Mouse (Mus musculus): ENCODE measurements around the gene Toporsl. TPM values are rescaled to one million over a fixed set of nuclear protein-coding genes. Genes with fewer than 3 reads are reported as not detected.

The Toporsl gene
- polyA plus RNA-seq, 1 experiment from 2014 or later = not detected

- Histone ChIP-seq H3K27me3 (replicated peaks) (no peaks in the 10 kb centered on the region), H3K36me3 (no peaks in the 10 kb centered on the region), H3K9me3 (no peaks in the 10 kb centered on the region), H3K4me1 (peaks cover 11% of the 10 kb centered on the region; the same call in 1 of the 2 replicates), H3K9ac (no peak overlapping the region), H3K4me2 (peak overlapping the region; percentile 24; the same call in 1 of the 2 replicates), H3K4me3 (no peak overlapping the region), H3K27ac (replicated peaks) (0 out of 2 replicates have a peak overlapping the region, but pooled peaks have one; percentile 3)
- ATAC-seq (ENCODE audit: extremely low read depth, insufficient number of reproducible peaks, low FRiP score, low TSS enrichment) = no peak; the same call in 1 of the 2 replicates
- 24% methylated on average over 3 of the region's 3 CpGs for WGBS
Observed at GRCm38 (mm10) chr4:52660701-52661117, 64.6 kb downstream of the Toporsl start.

- peaks cover 11% of the 10 kb centered on the region; the same call in 1 of the 2 replicates for H3K4me1 ChIP-seq
- no peak overlapping the region for H3K4me3 ChIP-seq
- no peaks in the 10 kb centered on the region for H3K36me3 ChIP-seq
Observed at GRCm38 (mm10) chr4:52661311-52661710, 65.2 kb downstream of the Toporsl start.

More at GRCm38 (mm10) chr4:52661311-52661710, 65.2 kb downstream of the Toporsl start:
- Histone ChIP-seq H3K9me3 (no peaks in the 10 kb centered on the region), H3K9ac (no peak overlapping the region), H3K4me2 (no peak overlapping the region), H3K27ac (replicated peaks) (no peak overlapping the region), H3K27me3 (replicated peaks) (no peaks in the 10 kb centered on the region)
- ATAC-seq (ENCODE audit: extremely low read depth, insufficient number of reproducible peaks, low FRiP score, low TSS enrichment) = no peak
- WGBS = 79% methylated on average over 5 of the region's 5 CpGs

Other genes with a start within 250 kb of the Toporsl start
- gene Smc2, start 157.0 kb upstream of the Toporsl start, polyA plus RNA-seq (2015; fragmentation: Nextera tagmentation; extraction: Ambion mirVana) = 126 and 135 TPM in 2 replicates
- 1.0 TPM in 1 of 2 replicates, not detected in the other for gene Vma21-ps, start 99.0 kb upstream of the Toporsl start, polyA plus RNA-seq (2015; fragmentation: Nextera tagmentation; extraction: Ambion mirVana)
- not detected in 2 replicates for gene Olfr275, start 218.3 kb downstream of the Toporsl start, polyA plus RNA-seq (2015; fragmentation: Nextera tagmentation; extraction: Ambion mirVana)

Measured in heart, embryonic 13.5 days (tissue).